In the genomic region with DNA sequence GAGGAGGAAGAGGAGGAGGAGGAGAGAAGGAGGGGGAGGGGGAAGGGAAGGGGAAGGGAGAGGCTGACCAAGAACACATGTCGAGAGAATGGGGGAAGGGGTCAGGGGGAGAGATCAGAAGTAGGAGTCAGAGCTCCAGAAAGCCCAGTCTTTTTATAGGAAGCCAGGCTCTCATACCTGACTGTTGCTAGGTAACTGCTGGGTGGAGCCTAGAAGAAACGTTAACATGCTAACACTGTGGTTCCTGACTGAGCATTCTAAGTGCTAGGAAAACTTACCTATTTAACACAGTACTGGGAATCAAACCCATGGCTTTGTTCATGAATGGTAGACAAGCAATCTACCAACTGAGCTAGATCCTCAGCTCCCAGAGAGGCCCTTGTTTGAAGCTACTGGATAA, we compare ENCODE assay signal across 27 mouse cellular contexts. TPM values are rescaled to one million over a fixed set of nuclear protein-coding genes. Genes with fewer than 3 reads are reported as not detected.
DNase-seq lines count a peak whose midpoint lies in the region; ATAC-seq and TF ChIP-seq lines count a peak whose summit lies in the region.
"Had no signal": no experiment of that assay in that cellular context is flagged by ENCODE, and none has a peak within 500 bp of the region (broad histone marks: within the 10 kb centered on the region; RNA-seq: fewer than 3 reads in every experiment).

No protein-coding gene starts in this region.

- TF ChIP-seq CTCF in kidney, adult 2 months (conservative IDR thresholded peaks at IDR 0.05; ENCODE audit: insufficient read depth, insufficient read length, low read depth, low read length): no peak
- TF ChIP-seq CTCF in stomach, postnatal 0 days (IDR thresholded peaks at IDR 0.05; ENCODE audit: low read depth): no peak

- H3K9ac ChIP-seq in stomach, embryonic 14.5 days (replicated peaks; ENCODE audit: low read depth, low read length): no peak overlapping the region
- no peak overlapping the region for H3K9ac ChIP-seq in stomach, postnatal 0 days (ENCODE audit: low read length)
- no peak overlapping the region for H3K9ac ChIP-seq in forebrain, embryonic 11.5 days (ENCODE audit: low read length)
- H3K9ac ChIP-seq: forebrain, postnatal 0 days; heart, embryonic 13.5 days; hindbrain, embryonic 14.5 days had no signal

- WGBS in kidney, adult 2 months: 3% methylated on average over 2 of the region's 2 CpGs
- 5% methylated on average over 2 of the region's 2 CpGs for WGBS in stomach, embryonic 14.5 days
- WGBS in stomach, postnatal 0 days: 8% methylated on average over 2 of the region's 2 CpGs
- 21% methylated on average over 2 of the region's 2 CpGs for WGBS in forebrain, embryonic 11.5 days

- peak; percentile 25 for DNase-seq in kidney, adult 2 months
- DNase-seq in kidney, adult 11 months: no peak
- DNase-seq in lung, postnatal 36 days: peak; percentile 70
- DNase-seq in lung, postnatal 14 days: no peak
- DNase-seq in stomach, postnatal 0 days (ENCODE audit: low spot score): peak; percentile 35
- no peak for DNase-seq in thymus, postnatal 25 days
- no peak for DNase-seq in forebrain, embryonic 11.5 days (ENCODE audit: low spot score)
- DNase-seq: adrenal gland, postnatal 10 days; adrenal gland, postnatal 36 days; cerebellum, adult 18-20 months; cerebellum, adult 9-10 months; cerebellum, postnatal 14 days; forebrain, postnatal 0 days; gastrocnemius, postnatal 36 days; heart, adult 2 months; heart, postnatal 14 days; heart, postnatal 4 days had no signal

- H3K4me3 ChIP-seq in kidney, adult 2 months (ENCODE audit: insufficient read depth, low read depth, low read length): no peak overlapping the region
- no peak overlapping the region for H3K4me3 ChIP-seq in stomach, embryonic 14.5 days (ENCODE audit: low read depth, low read length)
- no peak overlapping the region for H3K4me3 ChIP-seq in stomach, postnatal 0 days (ENCODE audit: low read depth, low read length)
- H3K4me3 ChIP-seq in forebrain, embryonic 11.5 days (ENCODE audit: low read depth, low read length): no peak overlapping the region
- H3K4me3 ChIP-seq: forebrain, embryonic 10.5 days; heart, adult 2 months; heart, embryonic 10.5 days; heart, embryonic 13.5 days had no signal

- no peak for TF ChIP-seq POLR2A in kidney, adult 2 months (IDR thresholded peaks at IDR 0.05; ENCODE audit: low read depth, low read length)

- ATAC-seq in stomach, embryonic 14.5 days (ENCODE audit: insufficient number of reproducible peaks, insufficient read depth, low FRiP score, low read depth): no peak
- ATAC-seq in stomach, postnatal 0 days (ENCODE audit: low FRiP score, low TSS enrichment): no peak
- no peak for ATAC-seq in forebrain, embryonic 11.5 days (replicated peaks; ENCODE audit: low FRiP score)
- ATAC-seq: activated CD4-positive, CD25-positive, alpha-beta regulatory T cell, adult 4 months; CD4-positive, CD25-positive, alpha-beta regulatory T cell, adult 4 months; forebrain, embryonic 14.5 days; forebrain, postnatal 0 days; hindbrain, postnatal 0 days had no signal

- no peak overlapping the region for H3K4me2 ChIP-seq in stomach, embryonic 14.5 days (replicated peaks; ENCODE audit: low read depth, low read length)
- no peak overlapping the region for H3K4me2 ChIP-seq in stomach, postnatal 0 days (replicated peaks; ENCODE audit: low read depth)
- no peak overlapping the region for H3K4me2 ChIP-seq in forebrain, embryonic 11.5 days (ENCODE audit: low read depth, low read length, severe bottlenecking)
- H3K4me2 ChIP-seq: heart, embryonic 13.5 days; hindbrain, embryonic 14.5 days had no signal

- no peaks in the 10 kb centered on the region for H3K36me3 ChIP-seq in kidney, adult 2 months (ENCODE audit: control insufficient read depth, insufficient read depth, low read length)
- no peaks in the 10 kb centered on the region for H3K36me3 ChIP-seq in stomach, embryonic 14.5 days (ENCODE audit: control insufficient read depth, insufficient read depth, low read length)
- no peaks in the 10 kb centered on the region for H3K36me3 ChIP-seq in stomach, postnatal 0 days (ENCODE audit: control insufficient read depth, insufficient read depth, low read length)
- no peaks in the 10 kb centered on the region for H3K36me3 ChIP-seq in forebrain, embryonic 11.5 days (ENCODE audit: control insufficient read depth, insufficient read depth, low read length)

- no peak for TF ChIP-seq EP300 in stomach, postnatal 0 days (optimal IDR thresholded peaks at IDR 0.05)

- H3K9me3 ChIP-seq in stomach, embryonic 14.5 days (ENCODE audit: control insufficient read depth, low read depth, low read length): no peaks in the 10 kb centered on the region
- H3K9me3 ChIP-seq in stomach, postnatal 0 days (ENCODE audit: control insufficient read depth, low read length): no peaks in the 10 kb centered on the region
- no peaks in the 10 kb centered on the region for H3K9me3 ChIP-seq in forebrain, embryonic 11.5 days (ENCODE audit: control insufficient read depth, low read length)
- H3K9me3 ChIP-seq: forebrain, embryonic 10.5 days; heart, embryonic 10.5 days; heart, embryonic 13.5 days had no signal

- no peak overlapping the region for H3K27ac ChIP-seq in kidney, adult 2 months (ENCODE audit: insufficient read depth, low read depth, low read length)
- peak overlapping the region; percentile 56; the same call in 1 of the 2 replicates for H3K27ac ChIP-seq in stomach, embryonic 14.5 days (ENCODE audit: low read length)
- H3K27ac ChIP-seq in stomach, postnatal 0 days (replicated peaks): peak overlapping the region; percentile 37; the same call in 1 of the 2 replicates
- H3K27ac ChIP-seq in forebrain, embryonic 11.5 days (ENCODE audit: low read depth, low read length): no peak overlapping the region
- H3K27ac ChIP-seq: forebrain, embryonic 10.5 days; heart, adult 2 months; heart, embryonic 10.5 days; heart, embryonic 13.5 days; hindbrain, embryonic 14.5 days; hindbrain, postnatal 0 days had no signal

- no peaks in the 10 kb centered on the region for H3K27me3 ChIP-seq in kidney, adult 2 months (replicated peaks; ENCODE audit: control insufficient read depth, insufficient read depth, low read length)
- H3K27me3 ChIP-seq in stomach, embryonic 14.5 days (ENCODE audit: control insufficient read depth, insufficient read depth, low read length): no peaks in the 10 kb centered on the region
- no peaks in the 10 kb centered on the region for H3K27me3 ChIP-seq in stomach, postnatal 0 days (ENCODE audit: control insufficient read depth, insufficient read depth, low read length)
- no peaks in the 10 kb centered on the region for H3K27me3 ChIP-seq in forebrain, embryonic 11.5 days (ENCODE audit: control insufficient read depth, insufficient read depth, low read length)
- H3K27me3 ChIP-seq: heart, embryonic 13.5 days had no signal

- peaks cover 5% of the 10 kb centered on the region; the same call in 1 of the 2 replicates for H3K4me1 ChIP-seq in kidney, adult 2 months (ENCODE audit: control insufficient read depth, insufficient read depth, low read length)
- peaks cover 10% of the 10 kb centered on the region; the same call in 1 of the 2 replicates for H3K4me1 ChIP-seq in stomach, embryonic 14.5 days (ENCODE audit: control insufficient read depth, insufficient read depth, low read length)
- peaks cover 2% of the 10 kb centered on the region; the same call in 1 of the 2 replicates for H3K4me1 ChIP-seq in stomach, postnatal 0 days (replicated peaks; ENCODE audit: control insufficient read depth, insufficient read depth)
- H3K4me1 ChIP-seq in forebrain, embryonic 11.5 days (replicated peaks; ENCODE audit: control insufficient read depth, insufficient read depth, low read length): no peaks in the 10 kb centered on the region

RNA-seq across cellular contexts. Expression of a gene that starts 3.8 kb away (rescaled TPM):
- polyA plus RNA-seq in kidney, adult 2 months (2012; rRNA removed): 21.0 and 23.8 TPM in 2 replicates
- polyA plus RNA-seq in stomach, embryonic 14.5 days (2014; fragmentation: Nextera tagmentation; extraction: Ambion mirVana): 31.9 and 34.6 TPM in 2 replicates
- 29.0 and 30.0 TPM in 2 replicates for polyA plus RNA-seq in stomach, postnatal 0 days (2015; fragmentation: Nextera tagmentation; extraction: Ambion mirVana)
- polyA plus RNA-seq in forebrain, embryonic 11.5 days (2014; fragmentation: Nextera tagmentation; extraction: Ambion mirVana): 28.4 and 31.0 TPM in 2 replicates

RNA-seq across cellular contexts. Expression of a gene that starts 11.3 kb away (rescaled TPM):
- 10.6 and 12.7 TPM in 2 replicates for polyA plus RNA-seq in kidney, adult 2 months (2012; rRNA removed)
- polyA plus RNA-seq in stomach, embryonic 14.5 days (2014; fragmentation: Nextera tagmentation; extraction: Ambion mirVana): 5.0 and 7.9 TPM in 2 replicates
- polyA plus RNA-seq in stomach, postnatal 0 days (2015; fragmentation: Nextera tagmentation; extraction: Ambion mirVana): 25.2 and 33.3 TPM in 2 replicates
- 3.3 and 3.8 TPM in 2 replicates for polyA plus RNA-seq in forebrain, embryonic 11.5 days (2014; fragmentation: Nextera tagmentation; extraction: Ambion mirVana)

RNA-seq across cellular contexts. Expression of a gene that starts 51.7 kb away (rescaled TPM):
- 0.02 TPM in 1 of 2 replicates, not detected in the other for polyA plus RNA-seq in kidney, adult 2 months (2012; rRNA removed)
- polyA plus RNA-seq in stomach, embryonic 14.5 days (2014; fragmentation: Nextera tagmentation; extraction: Ambion mirVana): 0.27 and 0.36 TPM in 2 replicates
- polyA plus RNA-seq in stomach, postnatal 0 days (2015; fragmentation: Nextera tagmentation; extraction: Ambion mirVana): 0.01 TPM in 1 of 2 replicates, not detected in the other
- 0.28 and 1.0 TPM in 2 replicates for polyA plus RNA-seq in forebrain, embryonic 11.5 days (2014; fragmentation: Nextera tagmentation; extraction: Ambion mirVana)
- polyA plus RNA-seq: activated CD4-positive, CD25-positive, alpha-beta regulatory T cell, adult 4 months; C2C12; forebrain, embryonic 14.5 days; forebrain, postnatal 0 days; hindbrain, postnatal 0 days had no signal

RNA-seq across cellular contexts. Expression of a gene that starts 52.3 kb away (rescaled TPM):
- 31.0 and 33.0 TPM in 2 replicates for polyA plus RNA-seq in kidney, adult 2 months (2012; rRNA removed)
- polyA plus RNA-seq in stomach, embryonic 14.5 days (2014; fragmentation: Nextera tagmentation; extraction: Ambion mirVana): 47.2 and 61.0 TPM in 2 replicates
- polyA plus RNA-seq in stomach, postnatal 0 days (2015; fragmentation: Nextera tagmentation; extraction: Ambion mirVana): 39.5 and 44.4 TPM in 2 replicates
- 46.8 and 48.6 TPM in 2 replicates for polyA plus RNA-seq in forebrain, embryonic 11.5 days (2014; fragmentation: Nextera tagmentation; extraction: Ambion mirVana)

Comparison
In these comparisons a context has a peak if more than half of its experiments do, and no peak if none do; other contexts are left out.
1. DNase-seq: peak in kidney, adult 2 months (single experiment), lung, postnatal 36 days (single experiment) and stomach, postnatal 0 days (single experiment); none in kidney, adult 11 months (single experiment), lung, postnatal 14 days (single experiment), thymus, postnatal 25 days (single experiment) and forebrain, embryonic 11.5 days (single experiment).
2. H3K27ac ChIP-seq: peak in stomach, embryonic 14.5 days (single experiment) and stomach, postnatal 0 days (single experiment); none in kidney, adult 2 months (single experiment) and forebrain, embryonic 11.5 days (single experiment).